Mouse (Mus musculus): ENCODE data around the gene Hnrnpf.

- TF ChIP-seq RCOR1 (conservative IDR thresholded peaks at IDR 0.05; ENCODE audit: low read depth, low read length), result no peak
- TF ChIP-seq POLR2A (IDR thresholded peaks at IDR 0.05; ENCODE audit: low read depth, low read length), result no peak
Observed at GRCm38 (mm10) chr6:117891369-117892160, 8.6 kb upstream of the Hnrnpf start.

All from CH12.LX (cell line).